Mouse (Mus musculus) kidney, adult 2 months (tissue): ENCODE measurements around the gene Rph3a. TPM values are rescaled to one million over a fixed set of nuclear protein-coding genes. Genes with fewer than 3 reads are reported as not detected.
"Not testable (repeated sequence)": the region's sequence is repeated elsewhere in the genome, so short reads cannot be mapped to it uniquely, and the experiment has no call there.

Experiments used
- DNase-seq: peaks from one replicate; pipeline ENCODE4 v3.0.0; 2021
- H3K27ac ChIP-seq: fragments of 200-500 bp; 2 replicates; pipeline ENCODE4 v1.5.1; 2012; ENCODE audit warnings: low read depth, low read length, control low read depth, inconsistent platforms; ENCODE audit not compliant: insufficient read depth
- H3K27me3 ChIP-seq: fragments of 200-500 bp; replicated peaks from 2 replicates; pipeline ENCODE4 v1.6.1; 2012; ENCODE audit warnings: mild to moderate bottlenecking, moderate library complexity, low read length, inconsistent platforms; ENCODE audit not compliant: control insufficient read depth, insufficient read depth
- H3K36me3 ChIP-seq: fragments of 200-500 bp; 2 replicates; pipeline ENCODE4 v1.6.1; 2012; ENCODE audit warnings: mild to moderate bottlenecking, moderate library complexity, low read length, inconsistent platforms; ENCODE audit not compliant: control insufficient read depth, insufficient read depth
- H3K4me1 ChIP-seq: fragments of 200-500 bp; 2 replicates; pipeline ENCODE4 v1.6.1; 2011; ENCODE audit warnings: low read length; ENCODE audit not compliant: control insufficient read depth, insufficient read depth
- H3K4me3 ChIP-seq: fragments of 200-500 bp; 2 replicates; pipeline ENCODE4 v1.5.1; 2011; ENCODE audit warnings: mild to moderate bottlenecking, low read depth, low read length, control low read depth; ENCODE audit not compliant: insufficient read depth
- CTCF ChIP-seq: fragments of 200-500 bp; conservative IDR thresholded peaks from 2 replicates; pipeline ENCODE4 v1.5.1; 2011; ENCODE audit warnings: low read depth, mild to moderate bottlenecking, control low read depth, low read length, moderate library complexity, mixed read lengths; ENCODE audit not compliant: insufficient read depth, insufficient read length
- POLR2A ChIP-seq: fragments of 200-500 bp; IDR thresholded peaks from one replicate; pipeline ENCODE4 v1.6.1; 2011; ENCODE audit warnings: low read depth, low read length, control low read depth
- WGBS: fragments of 180-500 bp; shearing (Covaris S2); methylation state at CpG from one replicate; pipeline ENCODE4 v1.1.7; 2018; 5-methylcytosine and 5-hydroxymethylcytosine counted together
- polyA plus RNA-seq: library from polyadenylated mRNA; depleted of rRNA; stranded (reverse); fragments of >200 nt; gene quantifications from 2 replicates; pipeline ENCODE4 v1.2.3, GENCODE M21; 2012; rRNA removed

Gene Rph3a
- polyA plus RNA-seq, 1 experiment: 0.80 TPM

- no peak for DNase-seq
- Histone ChIP-seq H3K36me3 (no peaks in the 10 kb centered on the region), H3K27me3 (no peaks in the 10 kb centered on the region), H3K4me1 (no peaks in the 10 kb centered on the region), H3K27ac (no peak overlapping the region), H3K4me3 (no peak overlapping the region)
- TF ChIP-seq CTCF (no peak), POLR2A (no peak)
- 48% methylated on average over 2 of the region's 2 CpGs for WGBS
Observed at GRCm38 (mm10) chr5:120892243-120892660, 117.6 kb downstream of the Rph3a start.

DNA sequence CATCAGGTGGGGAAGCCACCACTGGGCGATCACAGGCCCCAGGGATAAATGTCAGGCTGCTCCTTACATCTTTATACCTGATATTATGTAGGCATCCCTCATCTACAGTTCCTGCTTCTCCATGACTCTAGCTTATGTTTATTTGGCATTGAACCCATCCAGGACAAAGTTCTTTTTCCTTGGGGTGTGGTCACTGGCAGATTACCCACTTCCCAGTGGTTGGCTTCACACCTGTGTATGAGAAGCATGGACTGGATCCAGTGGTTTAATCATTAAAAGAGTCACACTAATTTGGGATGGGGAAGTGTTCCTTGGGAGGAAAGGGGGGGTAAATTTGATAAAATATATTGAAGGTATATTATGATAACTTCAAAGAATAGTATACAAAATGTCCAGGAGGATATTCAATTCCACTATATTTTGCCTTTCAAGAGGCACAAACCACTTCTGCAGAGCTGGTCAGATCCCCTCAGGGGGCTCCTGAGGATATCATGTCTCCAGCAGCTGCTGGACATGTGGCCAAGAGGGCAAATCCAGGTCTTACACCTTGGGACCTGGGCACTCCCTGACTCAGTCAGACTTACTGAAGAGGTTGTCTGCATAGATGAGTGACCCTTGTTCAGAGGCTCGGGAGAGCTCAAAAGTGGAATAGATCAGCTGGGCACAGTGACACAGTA, 118.2 kb downstream of the Rph3a start:
- H3K27ac ChIP-seq, H3K36me3 ChIP-seq, H3K4me3 ChIP-seq, H3K4me1 ChIP-seq, H3K27me3 ChIP-seq: not testable (repeated sequence)
- peak; percentile 60 for DNase-seq
- 79% methylated on average over 2 of the region's 2 CpGs for WGBS

DNA sequence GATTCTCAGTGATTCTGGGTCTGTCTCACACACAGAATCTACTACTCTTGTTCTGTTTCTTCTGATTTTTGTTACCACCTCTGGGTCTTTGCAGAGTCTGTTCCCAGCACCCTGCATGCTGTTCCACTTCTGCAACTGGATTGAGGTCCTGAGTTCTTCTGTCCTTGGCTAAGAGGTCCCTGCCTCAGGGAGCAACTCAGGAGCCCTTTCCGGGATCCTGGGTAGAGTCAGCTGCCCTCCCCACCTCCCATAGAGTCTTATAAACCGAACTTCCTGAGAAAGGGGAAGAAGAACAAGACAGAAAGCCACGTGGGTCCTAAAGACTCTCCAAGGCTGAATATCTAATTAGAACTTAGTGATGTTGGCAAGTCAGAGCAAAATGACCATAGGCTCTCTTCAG, 118.9 kb downstream of the Rph3a start:
- no peak overlapping the region for H3K27ac ChIP-seq
- no peak overlapping the region for H3K4me3 ChIP-seq
- H3K4me1 ChIP-seq: no peaks in the 10 kb centered on the region
- no peaks in the 10 kb centered on the region for H3K27me3 ChIP-seq
- 56% methylated on average over 3 of the region's 3 CpGs for WGBS
- H3K36me3 ChIP-seq: no peaks in the 10 kb centered on the region
- no peak for DNase-seq
- no peak for TF ChIP-seq POLR2A
- no peak for TF ChIP-seq CTCF

Other genes starting within 250 kb of the Rph3a start
- gene Oas3, start 232.4 kb downstream of the Rph3a start, polyA plus RNA-seq: 0.38 and 2.3 TPM in 2 replicates
- gene Oas1e, start 214.6 kb downstream of the Rph3a start, polyA plus RNA-seq: not detected in 2 replicates
- 2.6 TPM in 2 replicates for gene Oas1c, start 197.6 kb downstream of the Rph3a start, polyA plus RNA-seq
- gene Oas1f, start 162.7 kb downstream of the Rph3a start, polyA plus RNA-seq: 0.08 and 0.19 TPM in 2 replicates
- gene Oas1h, start 148.7 kb downstream of the Rph3a start, polyA plus RNA-seq: not detected in 2 replicates
- gene Oas1g, start 122.5 kb downstream of the Rph3a start, polyA plus RNA-seq: 2.5 and 2.7 TPM in 2 replicates
- gene Oas1a, start 102.6 kb downstream of the Rph3a start, polyA plus RNA-seq: 5.2 and 7.9 TPM in 2 replicates
- gene Oas1d, start 95.6 kb downstream of the Rph3a start, polyA plus RNA-seq: not detected in 2 replicates
- 29.5 and 32.4 TPM in 2 replicates for gene Ptpn11, start 181.3 kb upstream of the Rph3a start, polyA plus RNA-seq
- gene Rpl6, start 194.4 kb upstream of the Rph3a start, polyA plus RNA-seq: 253 and 281 TPM in 2 replicates
- 10.1 and 12.3 TPM in 2 replicates for gene Hectd4, start 210.1 kb upstream of the Rph3a start, polyA plus RNA-seq